Mouse (Mus musculus): ENCODE data around the gene Zfp169. TPM values are rescaled to one million over a fixed set of nuclear protein-coding genes. Genes with fewer than 3 reads are reported as not detected.

Gene Zfp169
- polyA plus RNA-seq (2012; rRNA removed) = 1.8 and 2.0 TPM in 2 replicates

GRCm38 (mm10) chr13:48513003-48513929 lies at the start of gene Zfp169, which contains the start of gene A830005F24Rik:
Zfp169 (minus strand) TSS chr13:48513451.
A830005F24Rik (plus strand) TSS chr13:48513570.

Other genes starting within 250 kb of the Zfp169 start
- gene A830005F24Rik, start 119 bp upstream of the Zfp169 start, polyA plus RNA-seq (2012; rRNA removed) = 0.24 and 0.27 TPM in 2 replicates
- 0.26 and 0.30 TPM in 2 replicates for gene Ptpdc1, start 112.2 kb upstream of the Zfp169 start, polyA plus RNA-seq (2012; rRNA removed)
- gene Barx1, start 149.5 kb upstream of the Zfp169 start, polyA plus RNA-seq (2012; rRNA removed) = 0.49 and 0.67 TPM in 2 replicates